Mouse (Mus musculus) brain, embryonic 18.5 days (tissue): ENCODE measurements around the gene Tmem223.
"Not testable (repeated sequence)": the region's sequence is repeated elsewhere in the genome, so short reads cannot be mapped to it uniquely, and the experiment has no call there.

Experiments
- DNase-seq: peaks from one replicate; pipeline ENCODE4 v3.0.0-alpha.2; 2012; ENCODE audit warnings: low read depth, low spot score

The Tmem223 gene

DNA sequence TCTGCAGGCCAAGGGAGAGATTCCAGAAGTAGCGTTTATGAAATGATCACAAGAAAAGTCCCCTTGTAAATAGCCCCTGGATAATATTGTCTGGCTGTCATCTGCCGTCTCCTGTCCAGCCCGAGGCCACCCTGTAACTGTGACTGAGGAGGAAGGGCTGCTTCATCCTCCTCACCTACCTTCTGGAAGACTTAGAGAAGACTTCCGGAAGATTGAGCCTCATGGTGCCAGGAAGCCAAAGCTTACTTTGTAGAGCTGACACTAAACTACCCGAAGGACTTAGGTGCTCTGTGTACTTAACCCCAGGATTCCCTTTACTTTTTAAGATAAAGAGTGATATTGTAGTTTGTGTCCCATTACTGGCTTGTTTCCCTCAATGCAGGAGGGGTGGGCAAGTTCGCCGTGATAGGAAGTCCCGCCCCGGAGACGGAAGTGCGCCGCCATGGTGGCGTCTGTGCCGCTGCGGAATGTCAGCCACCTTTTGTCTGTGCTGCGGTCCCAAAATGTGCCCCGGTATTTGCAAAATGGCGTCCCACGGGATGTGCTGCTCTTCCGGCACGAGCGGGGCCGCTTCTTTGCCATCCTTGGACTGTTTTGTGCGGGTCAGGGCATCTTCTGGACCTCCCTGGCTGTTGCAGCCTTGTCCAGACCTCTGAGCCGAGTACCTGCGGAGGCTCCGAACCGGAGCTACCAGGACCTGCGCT lies at the start of gene Tmem223:
Tmem223 (plus strand) TSS at position 430 of the 704 bp plus-strand sequence.
- DNase-seq = peak; percentile 49

DNA sequence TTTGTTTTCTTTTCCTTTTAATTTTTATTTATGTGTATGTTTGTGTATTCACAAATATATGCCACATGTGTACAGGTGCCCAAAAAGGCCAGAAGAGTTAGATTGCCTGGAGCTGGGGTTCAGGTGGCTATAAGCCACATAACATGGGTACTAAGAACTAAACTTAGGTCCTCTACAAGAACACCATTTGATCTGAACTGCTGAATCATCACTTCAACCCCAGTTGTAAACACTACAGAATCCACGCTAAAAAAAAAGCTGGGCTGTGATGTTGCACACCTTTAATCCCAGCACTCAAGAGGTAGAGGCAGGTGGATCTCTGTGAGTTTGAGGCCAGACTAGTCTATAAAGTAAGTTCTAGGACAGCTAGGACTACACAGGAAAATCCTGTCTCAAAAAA lies 49.4 kb upstream of the Tmem223 start:
- no peak for DNase-seq

DNA sequence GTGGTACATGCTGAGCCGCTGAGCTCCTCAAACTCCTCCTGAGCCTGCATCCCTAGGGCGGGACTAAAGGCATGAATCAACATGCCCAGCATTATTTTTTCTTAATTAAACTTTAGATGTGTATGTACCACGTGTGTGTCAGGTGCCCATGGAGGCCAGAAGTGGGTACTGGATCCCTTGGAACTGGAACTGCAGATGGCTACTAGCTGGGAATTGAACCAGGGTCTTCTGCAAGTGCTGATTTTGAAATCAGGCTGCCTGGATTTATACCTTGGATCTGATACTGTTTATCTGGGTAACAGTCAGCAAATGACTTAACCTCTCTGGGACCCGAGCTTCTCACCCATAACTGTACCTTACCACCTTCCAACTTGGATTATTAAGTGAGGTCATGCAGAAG lies 48.8 kb upstream of the Tmem223 start:
- DNase-seq = no peak

DNA sequence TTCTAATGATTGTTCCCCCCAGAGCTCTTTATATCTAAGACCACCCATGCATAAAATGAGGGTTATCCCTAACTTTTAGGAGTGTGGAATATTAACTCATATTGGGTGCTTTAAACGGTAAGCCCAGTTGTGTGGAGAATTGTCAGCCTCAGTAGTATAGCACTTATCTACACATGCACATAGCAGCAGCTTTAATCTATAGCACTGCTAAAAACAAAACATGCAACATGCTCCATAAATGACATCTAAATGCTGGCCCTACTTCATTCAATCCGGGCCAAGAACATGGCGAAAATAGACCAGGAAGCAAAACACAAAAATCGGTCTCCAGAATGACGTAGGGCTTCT lies 48.3 kb upstream of the Tmem223 start:
- no peak for DNase-seq

DNA sequence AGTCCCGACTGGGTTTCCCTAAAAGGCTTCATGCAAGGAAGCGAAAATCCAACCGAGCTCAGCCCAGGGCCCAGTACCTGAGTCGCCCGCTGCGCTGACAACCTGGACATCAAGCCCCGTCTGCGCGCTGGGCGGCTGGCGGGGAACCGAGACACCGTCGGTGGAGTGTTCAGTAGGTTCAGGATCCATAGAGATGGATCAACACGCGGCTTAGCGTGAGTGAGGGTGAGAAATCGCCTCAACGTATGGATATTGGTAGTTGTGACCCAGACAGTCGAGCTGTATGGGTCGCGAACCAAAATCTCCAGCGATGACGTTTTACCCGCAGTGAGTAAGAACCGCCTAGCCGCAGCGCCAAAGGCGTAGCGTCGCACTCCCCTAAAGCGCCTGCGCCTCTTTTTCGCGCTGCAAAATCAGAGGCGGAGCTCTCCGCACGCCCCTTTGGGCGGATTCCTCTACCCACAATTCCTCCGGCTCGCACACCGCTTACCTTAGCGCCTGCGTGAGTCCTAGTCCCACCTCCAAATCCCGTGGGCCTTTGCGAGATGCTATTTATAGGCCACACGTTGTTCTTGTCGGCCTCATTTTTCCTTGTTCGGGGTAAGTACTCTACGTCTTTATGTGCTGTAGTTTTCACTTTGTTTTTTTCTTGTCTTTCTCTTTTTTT lies 47.8 kb upstream of the Tmem223 start, which contains the start of gene Slc3a2:
Slc3a2 (minus strand) TSS at position 463 of the 667 bp plus-strand sequence.
- peak; percentile 98 for DNase-seq

DNA sequence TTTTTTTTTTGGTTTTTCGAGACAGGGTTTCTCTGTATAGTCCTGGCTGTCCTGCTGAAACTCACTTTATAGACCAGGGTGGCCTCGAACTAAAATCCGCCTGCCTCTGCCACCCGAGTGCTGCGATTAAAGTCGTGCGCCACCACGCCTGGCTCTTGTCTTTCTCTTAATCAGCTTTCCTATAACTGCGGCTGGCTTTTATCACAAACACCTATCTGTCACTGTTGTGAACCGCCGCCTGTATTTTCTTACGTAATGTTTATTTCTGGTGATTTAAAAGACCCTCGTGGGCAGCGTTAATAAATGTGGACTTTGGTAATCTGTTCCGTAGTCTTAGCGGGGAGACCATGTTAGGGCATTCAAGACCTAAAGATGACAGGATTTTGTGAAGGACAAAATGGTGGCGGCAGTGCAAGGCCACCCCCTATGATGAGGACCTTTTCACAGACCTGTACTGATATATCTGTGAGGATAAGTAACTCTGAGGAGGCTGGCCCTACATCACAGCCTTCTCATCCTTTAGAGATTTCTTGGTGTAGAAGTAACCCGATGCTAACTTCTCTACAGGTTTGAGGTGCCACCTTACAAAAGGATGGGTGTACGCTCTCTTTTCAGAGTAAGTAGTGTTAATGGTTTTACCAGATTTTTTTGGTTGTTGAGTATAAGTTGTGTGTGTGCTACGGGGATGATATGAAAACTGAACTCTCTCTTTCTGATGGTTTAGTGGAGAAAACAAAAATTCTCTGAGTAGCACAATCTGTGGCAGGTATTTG lies 47.0 kb upstream of the Tmem223 start:
- no peak for DNase-seq

DNA sequence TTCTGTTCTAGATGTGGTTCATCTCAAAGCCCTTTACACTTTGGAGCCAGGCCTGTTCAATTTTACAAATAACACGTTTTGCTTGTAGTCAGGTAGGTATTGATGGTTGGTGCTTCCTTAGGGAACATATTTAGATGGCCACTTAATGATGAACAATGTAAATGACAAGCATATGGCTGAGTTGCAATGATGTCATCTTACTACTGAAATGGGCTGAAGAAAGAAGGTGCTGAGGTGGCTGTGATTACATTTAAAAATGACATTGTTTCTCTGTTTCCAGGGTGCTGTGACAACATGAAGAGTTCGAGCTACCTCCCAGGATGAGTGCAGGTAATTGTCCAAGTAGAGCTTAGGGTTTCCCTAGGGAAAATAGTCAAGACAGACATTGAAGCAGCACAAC lies 46.4 kb upstream of the Tmem223 start:
- no peak for DNase-seq

DNA sequence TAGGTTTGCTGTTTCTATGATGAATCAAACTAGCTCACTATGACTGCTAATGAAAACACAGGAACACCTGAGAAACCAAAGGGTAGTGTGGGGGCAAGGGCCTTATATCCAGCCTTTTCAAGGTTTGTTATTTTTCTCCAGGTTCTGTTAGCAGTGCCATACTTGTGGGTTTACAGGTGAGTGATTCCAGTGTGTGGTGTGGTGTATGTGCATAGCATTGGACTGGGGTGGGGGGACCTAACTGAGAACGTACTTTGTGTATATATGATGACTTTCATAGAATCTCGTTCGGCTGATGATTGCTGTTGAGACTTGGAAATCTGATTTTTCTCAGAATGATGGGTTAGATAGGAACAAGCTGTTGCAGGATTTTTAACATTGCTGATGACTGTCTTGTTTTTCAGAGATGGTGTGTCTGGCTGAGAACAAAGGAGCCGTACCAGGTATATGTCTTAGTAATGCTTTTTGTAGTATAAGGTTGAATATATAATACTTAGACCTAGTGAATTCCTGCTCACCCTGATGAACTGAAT lies 45.6 kb upstream of the Tmem223 start:
- no peak for DNase-seq

DNA sequence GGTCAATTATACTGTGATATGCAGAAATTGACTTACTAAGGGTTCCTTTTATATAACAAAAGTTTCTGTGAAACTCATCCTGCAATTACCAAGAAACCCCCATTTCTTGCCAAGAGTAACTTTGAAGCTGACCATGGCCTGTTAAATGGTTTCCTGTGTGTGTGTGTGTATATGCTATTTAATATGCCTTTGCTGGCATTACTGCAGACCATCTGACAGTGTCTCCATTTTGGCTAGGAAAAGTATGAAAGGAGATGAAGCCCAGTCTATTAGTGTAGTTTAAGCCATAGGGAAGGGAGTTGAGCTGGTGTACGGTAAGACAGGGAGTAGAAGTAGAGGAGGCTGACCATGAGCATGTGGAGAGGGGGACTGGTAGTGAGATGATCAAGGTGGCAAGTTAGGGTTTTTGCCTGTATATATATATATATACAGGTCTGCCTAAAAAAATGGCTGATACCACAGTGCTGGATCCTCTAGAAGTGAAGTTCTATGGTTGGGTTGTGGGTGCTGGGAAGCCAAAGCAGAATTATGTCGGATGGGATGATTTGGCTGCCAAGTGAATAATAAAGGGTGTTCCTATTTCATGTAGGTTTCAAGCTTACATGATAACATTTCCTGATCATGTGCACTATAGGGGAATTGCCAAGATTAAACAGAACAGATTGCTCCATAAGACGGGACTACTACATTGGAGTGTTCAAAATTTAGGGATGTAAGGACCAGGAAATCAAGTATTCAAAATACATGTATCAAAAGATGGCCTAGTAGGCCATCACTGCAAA lies 44.0 kb upstream of the Tmem223 start:
- no peak for DNase-seq

DNA sequence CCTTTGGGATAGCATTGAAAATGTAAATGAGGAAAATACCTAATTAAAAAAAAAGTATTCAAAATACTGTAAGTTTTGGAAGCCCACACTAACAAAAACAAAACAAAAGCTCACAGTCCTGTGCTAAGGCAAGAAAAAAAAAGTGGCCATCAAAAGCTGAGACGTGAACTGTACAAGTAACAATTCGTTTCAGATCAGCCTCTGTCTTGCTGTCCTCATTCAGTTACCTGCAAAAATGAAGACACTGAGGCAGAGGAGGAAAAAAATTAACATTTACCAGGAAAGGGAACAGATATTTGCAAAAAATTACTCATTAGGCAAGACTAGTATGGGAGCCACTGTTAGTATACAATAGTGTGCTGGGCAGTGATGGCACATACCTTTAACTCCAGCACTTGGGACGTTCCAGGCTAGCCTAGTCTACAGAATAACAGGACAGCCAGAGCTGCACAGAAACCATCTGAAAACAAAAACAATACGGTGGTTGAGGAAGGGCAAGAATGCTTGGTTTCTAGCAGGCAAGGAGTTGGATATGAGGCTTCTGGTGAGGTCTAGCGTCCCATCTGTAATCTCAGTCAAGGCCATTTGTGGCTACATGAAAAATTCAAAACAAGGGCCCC lies 43.2 kb upstream of the Tmem223 start:
- DNase-seq = no peak

DNA sequence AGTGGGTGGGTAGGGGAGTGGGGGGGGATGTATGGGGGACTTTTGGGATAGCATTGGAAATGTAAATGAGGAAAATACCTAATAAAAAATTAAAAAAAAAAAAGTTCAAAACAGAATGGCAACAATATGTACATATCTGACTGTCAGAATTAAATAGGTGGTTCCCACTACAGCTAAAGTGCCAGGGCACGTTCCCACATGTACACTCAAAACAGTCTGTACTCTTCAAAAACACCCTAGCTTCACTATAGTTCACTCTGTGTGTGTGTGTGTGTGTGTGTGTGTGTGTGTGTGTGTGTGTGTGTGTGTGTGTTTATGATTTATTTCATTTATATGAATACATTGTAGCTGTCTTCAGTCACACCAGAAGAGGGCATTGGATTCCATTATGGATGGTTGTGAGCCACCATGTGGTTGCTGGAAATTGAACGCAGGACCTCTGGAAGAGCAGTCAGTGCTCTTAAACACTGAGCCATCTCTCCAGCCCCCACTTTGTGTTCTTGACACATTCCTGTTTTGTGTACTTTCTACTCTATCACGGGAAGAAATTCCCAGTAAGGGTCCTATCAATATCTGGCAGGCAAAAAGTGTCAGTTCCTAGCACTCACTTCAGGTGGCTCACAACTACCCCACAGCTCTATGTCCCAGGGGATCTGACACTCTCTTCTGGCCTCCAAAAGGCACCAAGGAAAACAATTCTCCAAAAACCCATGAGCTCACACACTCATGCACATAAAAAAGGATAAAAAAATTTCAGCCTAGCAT lies 42.3 kb upstream of the Tmem223 start:
- DNase-seq = not testable (repeated sequence)

DNA sequence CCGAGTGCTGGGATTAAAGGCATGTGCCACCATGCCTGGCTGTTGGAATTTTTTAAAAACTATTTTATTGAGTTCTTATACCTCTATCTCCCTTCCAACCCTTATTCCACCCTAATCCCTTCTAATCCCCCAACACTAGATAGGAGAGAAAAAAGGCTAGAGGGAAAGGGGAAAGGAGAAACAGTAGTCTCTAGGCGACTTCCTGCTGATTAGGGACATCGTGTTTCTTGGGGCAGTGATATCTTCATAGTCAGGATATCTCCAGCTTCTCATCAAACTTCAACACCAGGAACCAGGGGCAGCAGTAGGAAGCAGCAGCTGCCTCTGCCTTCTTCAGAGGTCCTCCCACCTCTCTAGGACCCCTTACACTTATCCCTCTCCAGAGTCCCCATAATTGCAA lies 36.5 kb upstream of the Tmem223 start:
- DNase-seq = no peak

DNA sequence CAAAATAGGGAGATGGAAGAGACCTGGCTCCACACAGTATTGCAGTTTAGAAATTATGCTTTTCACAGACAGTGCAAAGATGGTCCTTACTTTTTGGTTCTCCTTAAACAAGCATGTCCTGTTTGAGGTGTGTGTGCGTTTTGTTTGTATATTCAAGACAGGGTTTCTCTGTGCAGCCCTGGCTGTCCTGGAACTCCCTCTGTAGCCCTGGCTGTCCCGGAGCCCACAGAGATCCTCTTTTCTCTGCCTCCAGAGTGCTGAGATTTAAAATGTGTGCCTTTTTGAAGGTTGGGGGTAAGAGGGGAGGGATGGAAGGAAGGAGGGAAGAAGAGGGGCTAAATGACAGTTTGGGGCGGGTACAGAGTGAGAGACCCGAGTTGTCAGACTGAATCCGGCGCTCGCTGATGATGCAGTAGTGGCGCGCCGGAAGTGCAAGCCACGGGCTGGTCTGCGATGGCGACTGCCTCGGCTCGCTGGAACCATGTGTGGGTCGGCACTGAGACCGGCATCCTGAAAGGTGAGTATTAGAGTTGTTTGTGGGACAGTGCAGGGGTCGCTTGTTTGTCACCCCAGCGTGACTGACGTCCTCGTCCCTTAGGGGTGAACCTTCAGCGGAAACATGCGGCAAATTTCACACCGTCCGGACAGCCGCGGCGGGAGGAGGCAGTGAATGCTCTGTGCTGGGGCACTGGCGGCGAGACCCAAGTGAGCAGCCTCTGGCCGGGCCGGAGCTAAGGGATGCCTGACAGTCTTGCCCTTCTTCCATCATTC lies 35.2 kb upstream of the Tmem223 start, which contains the start of gene Wdr74:
Wdr74 (plus strand) TSS at position 439 of the 771 bp plus-strand sequence.
- peak; percentile 84 for DNase-seq

DNA sequence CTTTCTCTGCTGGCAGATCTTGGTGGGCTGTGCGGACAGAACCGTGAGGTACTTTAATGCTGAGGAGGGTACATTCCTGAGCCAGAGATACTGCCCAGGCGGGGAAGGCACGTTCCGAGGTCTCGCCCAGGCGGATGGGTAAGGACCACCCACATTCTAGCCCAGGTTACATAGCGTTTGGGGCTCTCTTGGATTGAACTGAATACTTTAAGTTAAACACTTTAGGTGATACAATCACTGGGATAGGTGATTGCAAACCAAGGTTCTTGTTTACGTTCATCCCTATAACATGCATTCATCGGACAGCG lies 34.7 kb upstream of the Tmem223 start:
- DNase-seq = no peak

DNA sequence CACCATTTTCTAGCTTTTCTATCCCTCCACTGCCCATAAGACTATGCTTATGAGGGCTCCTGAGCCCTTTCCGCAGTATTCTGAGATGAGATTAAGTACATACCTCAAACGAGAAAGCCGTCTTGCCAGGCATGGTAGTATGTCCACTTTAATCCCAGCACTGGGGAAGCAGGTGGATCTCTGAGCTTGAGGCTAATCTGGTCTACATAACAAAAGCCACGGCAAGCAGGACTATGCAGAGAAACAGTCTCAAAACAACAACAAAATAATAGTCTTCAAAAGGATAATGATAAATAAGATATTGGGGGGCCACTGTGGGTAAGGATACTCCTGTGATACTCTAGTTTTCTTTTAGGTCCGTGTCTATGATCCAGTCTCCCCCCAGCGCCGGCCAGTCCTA lies 31.9 kb upstream of the Tmem223 start:
- DNase-seq = no peak

DNA sequence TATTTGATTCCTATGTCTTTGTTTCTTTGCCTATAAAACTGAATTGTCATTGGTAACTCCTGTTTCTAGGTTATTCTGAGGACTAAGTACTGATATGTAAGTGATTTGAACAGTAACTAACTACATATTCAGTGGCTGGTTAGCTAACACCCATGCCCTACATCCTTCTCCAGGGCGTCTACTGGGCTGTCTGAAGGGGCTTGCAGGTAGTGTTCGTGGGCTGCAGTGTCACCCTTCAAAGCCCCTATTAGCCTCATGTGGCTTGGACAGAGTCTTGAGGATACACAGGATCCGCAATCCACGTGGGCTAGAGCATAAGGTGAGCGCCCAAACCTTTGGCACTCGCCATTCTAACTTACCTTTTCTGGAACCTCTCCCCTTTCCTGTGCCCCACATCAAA lies 31.1 kb upstream of the Tmem223 start:
- no peak for DNase-seq

DNA sequence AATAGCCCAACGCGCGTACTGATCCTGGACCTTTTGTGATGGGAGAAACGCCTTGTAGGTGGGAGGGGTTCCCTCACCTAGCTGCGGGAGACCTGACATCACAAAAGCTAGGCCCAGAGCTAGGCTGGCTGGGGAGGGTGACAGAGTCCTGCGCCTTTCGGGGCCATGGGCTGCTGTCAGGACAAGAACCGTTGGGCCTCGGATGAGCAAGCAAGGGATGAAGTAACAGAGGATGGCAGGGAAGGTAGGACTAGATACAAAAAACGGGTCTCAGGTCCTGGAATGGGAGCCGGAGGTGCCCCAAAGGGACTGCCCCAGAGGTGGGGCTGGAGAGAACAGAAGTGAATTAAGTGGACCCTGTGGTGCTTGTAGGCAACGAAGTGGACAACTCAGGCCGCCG lies 30.2 kb upstream of the Tmem223 start, which contains the start of gene 1700092M07Rik:
1700092M07Rik (plus strand) TSS at position 116 of the 400 bp plus-strand sequence.
- DNase-seq = no peak

DNA sequence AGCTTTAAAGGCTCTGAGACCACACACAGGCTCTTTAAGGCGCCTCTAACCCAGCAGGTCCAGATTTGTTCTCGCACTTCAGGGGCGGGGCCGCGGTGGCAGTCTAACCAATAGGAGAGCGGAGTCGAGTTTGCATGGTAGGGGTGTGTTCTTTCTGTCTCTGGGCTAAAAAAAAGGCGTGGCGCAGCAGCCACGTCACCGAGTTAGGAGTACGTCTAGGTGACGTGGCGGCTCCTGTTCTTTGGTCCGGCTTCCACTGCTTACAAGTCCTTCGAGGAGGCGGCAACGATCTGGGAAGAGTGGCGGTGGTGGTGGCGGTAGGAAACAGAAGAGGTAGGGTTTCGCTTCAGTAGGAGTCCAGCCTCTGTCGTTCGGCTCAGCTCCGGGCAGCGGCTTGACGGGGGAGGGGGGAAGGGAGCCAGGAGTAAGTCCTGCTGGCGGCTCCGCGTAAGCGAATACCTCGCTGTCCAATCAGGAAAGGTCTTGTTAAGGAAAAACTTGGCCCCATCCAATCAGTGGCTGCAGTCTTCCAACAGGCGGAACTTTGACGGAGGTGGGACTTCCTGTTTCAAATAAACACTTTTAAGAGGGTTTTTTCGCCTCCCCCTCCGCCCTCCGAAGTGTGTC lies 29.4 kb upstream of the Tmem223 start, which contains the start of gene Stx5a:
Stx5a (plus strand) TSS at position 171 of the 627 bp plus-strand sequence.
- DNase-seq = peak; percentile 96

DNA sequence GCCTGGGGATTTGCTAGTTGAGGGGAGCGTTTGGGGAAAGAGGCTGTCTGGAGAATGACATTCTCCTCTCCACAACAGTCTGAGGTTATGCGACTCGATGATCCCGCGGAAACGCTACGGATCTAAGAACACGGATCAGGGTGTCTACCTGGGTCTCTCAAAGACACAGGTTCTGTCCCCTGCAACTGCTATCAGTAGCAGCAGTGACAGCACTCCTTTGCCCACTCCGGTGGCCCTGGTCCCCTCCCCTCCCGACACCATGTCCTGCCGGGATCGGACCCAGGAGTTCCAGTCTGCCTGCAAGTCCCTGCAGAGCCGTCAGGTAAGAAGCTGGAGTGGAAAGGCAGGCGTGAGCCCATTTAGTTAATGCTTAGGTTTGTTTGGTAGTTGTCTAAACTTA lies 28.6 kb upstream of the Tmem223 start:
- no peak for DNase-seq
